Mouse (Mus musculus) embryonic fibroblast, embryonic 13.5 days (primary cell): ENCODE measurements around the gene Tbc1d10c.

Experiments used
- CTCF ChIP-seq: IDR thresholded peaks from 2 replicates; pipeline ENCODE4 v1.5.1; 2011; ENCODE audit warnings: mild to moderate bottlenecking, control low read depth, low read length, moderate library complexity, borderline replicate concordance; ENCODE audit not compliant: insufficient read depth
- POLR2A ChIP-seq: IDR thresholded peaks from 2 replicates; pipeline ENCODE4 v1.6.1; 2011; ENCODE audit warnings: low read depth, mild to moderate bottlenecking, control low read depth, low read length, moderate library complexity

GRCm38 (mm10) chr19:4149764-4150461, 41.2 kb downstream of the Tbc1d10c start:
- TF ChIP-seq CTCF (no peak), POLR2A (no peak)
